Mouse (Mus musculus) liver, adult 2 months (tissue): ENCODE measurements at regions not wholly inside any gene's neighbourhood (a gene's known extent, or its start where the extent isn't known, plus 50 kb on each side); places are given as distances from the start of the nearest gene placed in this dataset.

ENCODE experiments used
- DNase-seq: peaks from one replicate; pipeline ENCODE4 v3.0.0-alpha.2; 2011; ENCODE audit warnings: low read depth, low spot score; ENCODE audit errors: extremely low read depth
- H3K27ac ChIP-seq: fragments of 200-500 bp; replicated peaks from 2 replicates; pipeline ENCODE4 v1.5.1; 2012; ENCODE audit warnings: low read depth, mild to moderate bottlenecking, control low read depth, inconsistent platforms, low read length; ENCODE audit not compliant: insufficient read depth
- H3K27me3 ChIP-seq: fragments of 200-500 bp; 2 replicates; pipeline ENCODE4 v1.6.1; 2012; ENCODE audit warnings: mild to moderate bottlenecking, moderate library complexity, low read length, inconsistent platforms; ENCODE audit not compliant: control insufficient read depth, insufficient read depth
- H3K36me3 ChIP-seq: fragments of 200-500 bp; 2 replicates; pipeline ENCODE4 v1.6.1; 2012; ENCODE audit warnings: low read length, inconsistent platforms; ENCODE audit not compliant: control insufficient read depth, insufficient read depth
- H3K4me1 ChIP-seq: fragments of 200-500 bp; 2 replicates; pipeline ENCODE4 v1.6.1; 2011; ENCODE audit warnings: low read length; ENCODE audit not compliant: control insufficient read depth, insufficient read depth
- H3K4me3 ChIP-seq: fragments of 200-500 bp; 2 replicates; pipeline ENCODE4 v1.5.1; 2011; ENCODE audit warnings: low read depth, mild to moderate bottlenecking, control low read depth, low read length, moderate library complexity; ENCODE audit not compliant: insufficient read depth
- H3K79me2 ChIP-seq: fragments of 200-500 bp; 2 replicates; pipeline ENCODE4 v1.6.1; 2012; ENCODE audit warnings: inconsistent platforms, mild to moderate bottlenecking, low read length, moderate library complexity; ENCODE audit not compliant: control insufficient read depth, insufficient read depth
- H3K9ac ChIP-seq: fragments of 200-500 bp; 2 replicates; pipeline ENCODE4 v1.6.1; 2012; ENCODE audit warnings: low read depth, mild to moderate bottlenecking, control low read depth, inconsistent platforms, low read length
- CTCF ChIP-seq: fragments of 200-500 bp; IDR thresholded peaks from 2 replicates; pipeline ENCODE4 v1.5.1; 2011; ENCODE audit warnings: low read depth, low read length, control low read depth
- POLR2A ChIP-seq: fragments of 200-500 bp; IDR thresholded peaks from 2 replicates; pipeline ENCODE4 v1.6.1; 2011; ENCODE audit warnings: low read length, control low read depth; ENCODE audit not compliant: insufficient read depth; ENCODE audit errors: extremely low read depth
- WGBS: fragments of 180-500 bp; shearing (Covaris S2); methylation state at CpG from one replicate; pipeline ENCODE4 v1.1.7; 2018; 5-methylcytosine and 5-hydroxymethylcytosine counted together

- Histone ChIP-seq H3K4me1 (no peaks in the 10 kb centered on the region), H3K27me3 (no peaks in the 10 kb centered on the region), H3K36me3 (no peaks in the 10 kb centered on the region), H3K9ac (no peak overlapping the region), H3K27ac (no peak overlapping the region), H3K79me2 (no peaks in the 10 kb centered on the region), H3K4me3 (no peak overlapping the region)
- DNase-seq, result no peak
- no peak for TF ChIP-seq CTCF
- TF ChIP-seq POLR2A, result no peak
- 38% methylated on average over 25 of the region's 25 CpGs for WGBS
Measured at GRCm38 (mm10) chr12:106226776-106227562, 216.9 kb downstream of the Vrk1 start.

GRCm38 (mm10) chr12:106227563-106227840 is 217.5 kb downstream of the Vrk1 start:
- WGBS, result 46% methylated on average over 8 of the region's 8 CpGs

GRCm38 (mm10) chr12:106245178-106245840 is 235.3 kb downstream of the Vrk1 start:
- no peak for DNase-seq
- Histone ChIP-seq H3K79me2 (no peaks in the 10 kb centered on the region), H3K36me3 (no peaks in the 10 kb centered on the region), H3K27ac (no peak overlapping the region), H3K27me3 (no peaks in the 10 kb centered on the region), H3K9ac (no peak overlapping the region), H3K4me1 (no peaks in the 10 kb centered on the region), H3K4me3 (no peak overlapping the region)
- TF ChIP-seq POLR2A, result no peak
- TF ChIP-seq CTCF, result no peak
- 72% methylated on average over 10 of the region's 10 CpGs for WGBS

More at GRCm38 (mm10) chr12:106227563-106227840, 217.5 kb downstream of the Vrk1 start:
- Histone ChIP-seq H3K36me3 (no peaks in the 10 kb centered on the region), H3K9ac (no peak overlapping the region), H3K4me1 (no peaks in the 10 kb centered on the region), H3K4me3 (no peak overlapping the region), H3K27me3 (no peaks in the 10 kb centered on the region), H3K27ac (no peak overlapping the region), H3K79me2 (no peaks in the 10 kb centered on the region)
- DNase-seq, result no peak
- no peak for TF ChIP-seq CTCF
- TF ChIP-seq POLR2A, result no peak

- no peaks in the 10 kb centered on the region for H3K79me2 ChIP-seq
- H3K9ac ChIP-seq, result no peak overlapping the region
- no peak overlapping the region for H3K4me3 ChIP-seq
- no peaks in the 10 kb centered on the region for H3K27me3 ChIP-seq
- 81% methylated on average over 7 of the region's 7 CpGs for WGBS
- no peak for DNase-seq
- H3K27ac ChIP-seq, result no peak overlapping the region
- H3K36me3 ChIP-seq, result no peaks in the 10 kb centered on the region
- H3K4me1 ChIP-seq, result no peaks in the 10 kb centered on the region
- TF ChIP-seq POLR2A (no peak), CTCF (no peak)
Measured at GRCm38 (mm10) chr12:106273591-106273990, 263.6 kb downstream of the Vrk1 start.

- Histone ChIP-seq H3K9ac (no peak overlapping the region), H3K4me3 (no peak overlapping the region), H3K4me1 (no peaks in the 10 kb centered on the region), H3K27ac (no peak overlapping the region), H3K36me3 (no peaks in the 10 kb centered on the region), H3K27me3 (no peaks in the 10 kb centered on the region), H3K79me2 (no peaks in the 10 kb centered on the region)
- no peak for TF ChIP-seq CTCF
- no peak for TF ChIP-seq POLR2A
- 88% methylated on average over 14 of the region's 14 CpGs for WGBS
- DNase-seq, result no peak
Measured at GRCm38 (mm10) chr12:106277886-106278285, 267.9 kb downstream of the Vrk1 start.

GRCm38 (mm10) chr12:106282491-106283106 is 272.6 kb downstream of the Vrk1 start:
- H3K27ac ChIP-seq, result no peak overlapping the region
- WGBS, result 68% methylated on average over 16 of the region's 16 CpGs
- no peak for TF ChIP-seq CTCF
- TF ChIP-seq POLR2A, result no peak
- H3K9ac ChIP-seq, result no peak overlapping the region
- H3K36me3 ChIP-seq, result no peaks in the 10 kb centered on the region
- H3K27me3 ChIP-seq, result no peaks in the 10 kb centered on the region
- no peak for DNase-seq
- H3K79me2 ChIP-seq, result no peaks in the 10 kb centered on the region
- H3K4me1 ChIP-seq, result no peaks in the 10 kb centered on the region
- H3K4me3 ChIP-seq, result no peak overlapping the region
